Mouse (Mus musculus): ENCODE data around the gene Krba1. TPM values are rescaled to one million over a fixed set of nuclear protein-coding genes. Genes with fewer than 3 reads are reported as not detected.
A peak's percentile ranks its signal among the peaks of the same experiment; 100 is the strongest.

Gene Krba1
- total RNA-seq, 2 experiments from 2014 or later = 50.3 to 53.0 TPM

DNA sequence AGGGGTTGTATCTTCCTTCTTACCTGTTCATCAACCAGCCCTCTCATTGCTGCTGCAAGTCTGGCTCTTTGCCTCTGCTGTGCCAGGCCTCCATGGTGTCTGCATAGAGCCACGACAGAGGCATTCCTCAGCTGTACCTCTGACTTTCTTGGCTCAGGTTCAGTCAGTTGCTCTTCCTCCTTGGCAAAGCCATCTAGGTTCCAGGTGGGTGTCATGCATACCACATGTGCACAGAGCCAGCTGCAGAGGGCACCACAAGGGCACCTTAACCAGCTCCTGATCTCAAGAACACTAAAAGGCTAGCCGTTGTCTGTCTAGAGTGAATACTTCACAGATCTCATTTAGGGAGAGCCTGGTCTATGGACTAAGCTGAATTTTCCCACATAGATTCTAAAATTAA, 21.1 kb downstream of the Krba1 start:
- intact Hi-C loops (cut with DNase I) = no loop called here
- no peak for DNase-seq (ENCODE audit: extremely low spot score in 1 of 2, low spot score in 2 of 2)

DNA sequence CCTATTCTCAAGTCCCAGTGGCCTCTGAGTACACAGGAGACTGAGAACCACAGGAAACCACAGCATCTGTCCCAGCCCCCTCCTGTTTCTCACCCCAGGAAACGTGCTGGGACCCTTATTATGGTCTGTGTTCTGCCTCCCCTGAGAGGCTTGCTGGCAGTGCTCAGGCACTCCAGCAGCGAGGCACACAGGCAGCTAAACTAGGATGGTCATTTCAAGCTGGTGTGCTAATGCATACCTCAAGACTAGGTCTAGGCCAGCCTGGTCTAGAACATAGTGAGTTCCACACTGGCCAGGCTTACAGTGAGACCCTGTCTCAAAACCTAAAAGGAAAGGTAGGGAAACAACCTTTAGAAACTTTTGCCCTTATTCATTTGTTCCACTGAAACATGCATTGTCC, 25.3 kb downstream of the Krba1 start:
- intact Hi-C loops (cut with DNase I) = no loop called here
- no peak for DNase-seq (ENCODE audit: extremely low spot score in 1 of 2, low spot score in 2 of 2)

DNA sequence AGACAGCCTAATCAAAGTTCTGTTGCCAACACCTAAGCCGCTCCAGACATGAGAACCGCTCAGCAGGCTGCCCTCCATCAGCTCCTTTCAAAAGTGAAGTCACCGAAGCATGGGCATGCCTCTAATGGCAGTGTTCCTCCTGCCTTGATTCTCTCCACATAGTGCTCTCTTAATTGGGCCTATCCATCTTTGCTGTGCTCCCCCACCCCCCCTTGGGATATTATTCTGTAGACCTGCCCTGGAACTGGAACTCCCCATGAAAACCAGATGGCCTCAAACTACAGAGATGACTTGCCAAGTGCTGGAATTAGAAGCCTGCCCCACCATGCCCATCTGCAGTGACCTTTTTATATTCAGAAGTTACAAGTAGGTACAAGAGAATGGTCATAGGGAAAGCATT, 27.9 kb downstream of the Krba1 start:
- intact Hi-C loops (cut with DNase I) = no loop called here
- no peak for DNase-seq (ENCODE audit: extremely low spot score in 1 of 2, low spot score in 2 of 2)

DNA sequence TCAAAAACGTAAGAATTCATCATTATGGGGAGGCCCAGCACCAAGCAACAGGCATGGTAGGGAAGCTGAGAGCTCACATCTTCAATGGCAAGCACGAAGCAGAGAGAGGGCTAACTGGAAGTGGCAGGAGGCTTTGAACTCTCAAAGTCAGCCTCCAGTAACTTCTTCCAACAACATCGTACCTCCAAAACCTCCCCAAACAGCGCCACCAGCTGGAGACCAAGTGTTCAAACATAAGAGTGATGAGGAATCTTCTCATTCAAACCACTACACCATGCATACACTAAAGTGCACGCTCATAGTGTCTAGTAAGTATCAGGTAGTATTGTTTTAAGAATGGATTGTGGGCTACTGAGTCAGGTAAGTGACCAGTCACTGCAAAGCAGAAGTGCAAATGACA, 28.7 kb downstream of the Krba1 start:
- no peak for DNase-seq (ENCODE audit: extremely low spot score in 1 of 2, low spot score in 2 of 2)
- intact Hi-C loops (cut with DNase I) = no loop called here

DNA sequence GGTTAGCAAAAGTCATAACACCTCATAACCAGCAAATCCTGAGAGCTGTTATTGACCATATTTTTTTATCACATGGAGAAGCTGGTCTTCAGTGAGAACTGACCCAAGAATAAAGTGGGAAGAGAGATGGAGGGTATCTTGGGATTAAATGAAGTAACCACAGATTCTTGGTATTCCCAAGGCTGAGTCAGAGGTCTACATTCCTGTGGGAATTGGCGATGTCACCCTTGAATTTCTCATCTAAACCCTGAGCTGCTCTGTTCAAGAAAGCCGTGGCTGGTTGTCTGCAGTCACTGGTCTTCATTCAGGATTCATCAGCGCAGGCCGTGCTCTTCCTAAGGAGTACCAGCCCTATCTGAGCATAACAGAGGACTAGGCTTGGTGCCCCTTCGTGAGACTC, 31.6 kb downstream of the Krba1 start:
- DNase-seq (ENCODE audit: extremely low spot score in 1 of 2, low spot score in 2 of 2) = no peak
- intact Hi-C loops (cut with DNase I) = no loop called here

DNA sequence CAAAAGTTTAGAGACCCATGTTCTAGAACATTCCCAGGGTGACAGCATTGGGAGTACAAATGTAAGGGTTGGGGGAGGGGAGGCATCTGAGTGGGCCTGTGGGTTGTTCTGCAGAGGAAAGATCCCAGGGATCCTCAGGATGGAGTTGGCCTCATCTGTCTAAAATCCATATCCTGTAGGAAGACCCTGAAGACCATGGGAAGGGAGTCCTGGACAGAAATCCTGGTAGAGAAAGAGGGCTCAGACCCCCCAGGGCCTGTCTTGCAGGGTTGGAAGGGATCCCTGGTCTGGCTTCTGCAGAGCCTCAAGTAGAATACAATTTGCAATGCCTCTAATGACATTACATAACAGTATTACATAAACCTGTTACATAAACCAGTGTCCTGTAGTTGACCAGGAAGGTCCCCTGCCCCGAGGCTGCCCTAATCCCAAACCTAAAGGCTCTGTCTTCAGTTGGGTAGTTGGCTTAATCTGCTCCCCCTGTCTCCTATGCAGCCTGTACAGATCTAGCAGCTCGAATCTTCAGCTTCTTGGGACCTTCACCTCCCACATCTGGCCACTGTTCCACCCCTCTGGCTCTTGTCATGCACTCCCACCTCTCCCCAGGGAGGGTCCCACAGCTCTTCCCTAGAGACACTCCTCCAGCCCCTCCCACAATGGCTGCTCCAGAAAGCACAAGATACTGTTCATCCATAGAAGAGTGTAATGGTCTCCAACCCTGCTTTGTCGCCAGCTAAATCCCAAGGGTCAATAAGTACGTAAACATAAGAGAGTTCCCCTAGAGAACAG, 33.6 kb downstream of the Krba1 start:
- intact Hi-C loops (cut with DNase I) = no loop called here

DNA sequence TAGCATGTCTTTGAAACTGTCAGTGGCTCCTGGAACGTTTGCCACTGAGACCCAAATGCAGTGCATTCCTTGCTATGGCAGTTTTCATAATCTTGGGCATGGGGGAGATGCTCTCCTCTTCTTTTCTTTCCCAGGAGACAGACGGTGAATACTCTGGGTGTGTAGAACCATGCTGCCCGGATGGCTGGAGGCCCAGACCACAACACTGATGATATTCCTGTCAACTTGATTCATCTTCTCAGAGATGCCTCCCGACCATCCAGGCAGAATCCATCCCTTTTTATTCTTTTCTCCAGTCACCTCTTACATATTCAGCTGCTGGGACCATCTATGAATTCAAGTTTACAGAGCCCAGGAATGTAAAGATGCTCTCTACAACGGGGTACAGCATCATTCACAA, 35.4 kb downstream of the Krba1 start:
- intact Hi-C loops (cut with DNase I) = no loop called here
- DNase-seq (ENCODE audit: extremely low spot score in 1 of 2, low spot score in 2 of 2) = no peak

More for the DNA sequence above, 33.6 kb downstream of the Krba1 start:
- DNase-seq (ENCODE audit: extremely low spot score in 1 of 2, low spot score in 2 of 2) = no peak

DNA sequence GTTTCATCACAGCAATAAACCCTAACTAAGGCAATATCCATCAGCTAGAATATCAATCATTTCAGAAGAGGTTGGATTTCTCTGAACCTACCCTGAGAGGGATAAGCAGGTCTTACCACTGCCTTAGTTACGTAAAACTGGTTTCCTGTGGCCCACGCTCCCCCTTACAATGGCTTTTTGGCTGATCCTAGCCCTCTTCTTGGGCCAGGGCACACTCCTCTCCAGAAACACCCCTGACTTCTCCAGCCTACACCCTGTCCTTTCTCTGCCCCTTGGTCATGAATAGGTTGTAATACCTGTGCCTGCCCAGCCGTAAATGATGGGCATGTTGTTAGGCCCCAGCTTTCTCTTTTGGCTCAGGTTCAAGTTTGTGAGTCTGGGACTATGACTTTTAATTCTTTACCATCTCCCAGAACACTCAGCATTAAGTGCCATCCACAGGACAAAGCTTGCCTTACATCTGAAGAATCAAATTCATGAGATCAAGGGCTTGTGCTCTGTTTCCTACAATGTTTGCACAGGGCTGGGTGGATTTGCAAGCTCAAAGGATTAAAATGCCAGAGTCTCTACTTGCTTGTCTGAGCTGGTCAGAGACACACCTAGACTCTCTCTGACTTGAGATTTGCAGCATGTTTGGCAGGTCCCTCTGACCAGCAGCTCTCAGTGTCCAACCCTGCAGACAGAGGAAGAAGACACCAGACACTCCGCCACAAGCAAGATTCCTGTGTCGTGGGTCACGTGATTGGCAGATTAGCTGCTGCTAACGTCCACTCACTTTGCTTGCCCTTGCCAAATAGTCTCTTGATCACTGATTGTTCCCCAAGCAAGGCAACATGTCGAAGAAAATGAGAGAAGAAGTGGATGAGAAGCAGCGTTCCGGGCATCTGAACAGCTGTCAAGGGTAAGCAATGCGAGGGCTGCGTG, 37.8 kb downstream of the Krba1 start:
- intact Hi-C loops (cut with DNase I) = no loop called here

DNA sequence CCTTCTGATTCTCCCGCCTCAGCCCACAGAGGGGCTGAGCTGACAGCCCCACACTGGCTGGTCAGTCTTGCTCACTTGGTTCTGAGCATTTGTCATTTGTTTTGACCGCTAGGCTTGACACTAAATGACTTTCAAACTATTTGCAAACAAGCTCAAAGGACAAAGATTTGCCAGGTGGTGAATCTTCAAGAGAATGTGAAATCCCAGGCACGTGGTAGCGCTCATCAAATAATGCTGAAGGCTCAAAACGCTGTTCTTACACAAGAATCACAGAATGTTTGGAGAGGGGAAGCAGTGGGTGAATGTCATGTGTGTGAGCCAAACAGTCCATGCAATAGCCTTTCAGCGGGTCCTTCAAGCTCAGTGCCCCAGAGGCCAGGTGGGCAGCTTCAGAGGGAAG, 39.3 kb downstream of the Krba1 start:
- no peak for DNase-seq (ENCODE audit: extremely low spot score in 1 of 2, low spot score in 2 of 2)
- intact Hi-C loops (cut with DNase I) = no loop called here

More for the DNA sequence above, 37.8 kb downstream of the Krba1 start:
- no peak for DNase-seq (ENCODE audit: extremely low spot score in 1 of 2, low spot score in 2 of 2)

DNA sequence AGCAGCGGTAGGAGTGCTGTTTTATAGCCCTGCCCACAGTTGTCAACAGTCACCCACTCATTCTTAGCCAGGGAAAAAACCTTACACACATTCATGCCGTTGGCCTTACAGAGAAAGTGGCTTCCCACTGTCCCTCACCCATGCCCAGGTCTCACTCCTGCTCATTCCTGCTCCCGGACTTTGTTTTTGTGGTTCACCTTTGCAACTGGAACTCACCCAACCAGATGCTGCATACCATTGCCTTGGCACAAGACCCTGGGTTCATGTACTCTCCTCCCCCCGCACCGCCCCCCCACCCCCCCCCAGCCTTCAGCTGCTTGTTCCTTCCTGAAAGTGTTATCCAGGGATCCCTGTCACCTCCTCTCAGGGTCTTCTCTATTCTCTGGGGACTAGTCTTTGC, 39.7 kb downstream of the Krba1 start:
- intact Hi-C loops (cut with DNase I) = no loop called here
- no peak for DNase-seq (ENCODE audit: extremely low spot score in 1 of 2, low spot score in 2 of 2)

DNA sequence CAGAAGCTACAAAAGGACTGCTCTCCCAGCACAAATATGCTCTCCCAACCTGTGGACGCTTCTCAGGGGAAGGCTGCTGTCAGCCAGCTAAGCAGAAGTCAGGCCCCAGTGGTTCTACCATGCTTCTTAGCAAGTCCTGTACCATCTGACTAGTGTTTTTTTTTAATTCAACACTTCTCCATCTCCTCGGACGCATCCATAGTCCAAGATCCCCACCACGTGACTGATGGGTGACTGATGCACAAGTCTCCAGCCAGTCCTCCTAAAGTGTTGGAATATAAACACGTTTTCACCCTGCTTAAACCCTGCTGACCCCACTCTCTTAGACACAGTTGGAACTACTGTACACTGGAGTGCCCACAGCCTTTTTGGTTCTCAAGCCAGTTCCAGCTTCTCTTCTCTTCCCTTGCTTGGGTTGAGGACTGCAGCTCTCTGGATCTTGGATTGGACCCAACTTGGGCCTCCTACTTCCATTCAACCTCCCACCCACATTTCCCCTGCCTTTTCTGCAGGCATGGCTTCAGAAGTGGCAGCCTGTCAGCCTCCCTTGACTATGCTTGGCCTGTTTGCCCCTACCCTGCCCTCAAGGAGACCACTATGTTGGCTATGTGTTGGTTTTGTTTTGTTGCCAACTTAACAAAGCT, 40.4 kb downstream of the Krba1 start:
- DNase-seq (ENCODE audit: extremely low spot score in 1 of 2, low spot score in 2 of 2) = no peak
- intact Hi-C loops (cut with DNase I) = no loop called here

DNA sequence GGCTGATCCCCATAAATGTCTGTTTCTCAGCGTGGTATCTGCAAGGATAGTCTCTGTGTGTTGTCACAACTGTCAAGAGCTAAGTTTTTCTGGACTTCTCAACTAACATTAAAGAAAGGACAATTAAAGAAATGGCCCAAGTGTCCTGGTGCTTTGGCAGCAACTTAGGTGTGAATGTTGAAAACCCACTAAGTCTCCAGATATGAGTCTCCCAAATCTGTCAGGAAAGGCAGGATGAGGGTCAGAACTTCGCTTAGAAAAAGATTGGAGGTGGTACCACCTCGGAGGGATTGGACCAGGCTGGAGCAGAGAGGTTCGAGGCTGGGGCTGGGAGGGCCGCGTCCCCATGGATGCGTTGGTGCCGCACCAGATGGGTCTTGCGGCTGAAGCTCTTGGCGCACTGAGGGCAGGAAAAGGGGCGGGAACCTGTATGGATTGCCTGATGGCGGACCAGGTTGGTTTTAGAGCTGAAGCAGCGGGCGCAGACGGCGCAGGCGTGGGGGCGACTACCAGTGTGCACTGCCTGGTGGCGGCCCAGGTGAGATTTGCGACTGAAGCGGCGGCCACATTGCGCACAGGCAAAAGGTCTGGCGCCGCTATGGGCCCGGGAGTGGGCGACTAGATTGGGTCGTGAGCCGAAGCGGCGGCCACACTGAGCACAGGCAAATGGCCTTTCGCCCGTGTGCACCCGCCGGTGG, 42.4 kb downstream of the Krba1 start:
- DNase-seq (ENCODE audit: extremely low spot score in 1 of 2, low spot score in 2 of 2) = no peak

DNA sequence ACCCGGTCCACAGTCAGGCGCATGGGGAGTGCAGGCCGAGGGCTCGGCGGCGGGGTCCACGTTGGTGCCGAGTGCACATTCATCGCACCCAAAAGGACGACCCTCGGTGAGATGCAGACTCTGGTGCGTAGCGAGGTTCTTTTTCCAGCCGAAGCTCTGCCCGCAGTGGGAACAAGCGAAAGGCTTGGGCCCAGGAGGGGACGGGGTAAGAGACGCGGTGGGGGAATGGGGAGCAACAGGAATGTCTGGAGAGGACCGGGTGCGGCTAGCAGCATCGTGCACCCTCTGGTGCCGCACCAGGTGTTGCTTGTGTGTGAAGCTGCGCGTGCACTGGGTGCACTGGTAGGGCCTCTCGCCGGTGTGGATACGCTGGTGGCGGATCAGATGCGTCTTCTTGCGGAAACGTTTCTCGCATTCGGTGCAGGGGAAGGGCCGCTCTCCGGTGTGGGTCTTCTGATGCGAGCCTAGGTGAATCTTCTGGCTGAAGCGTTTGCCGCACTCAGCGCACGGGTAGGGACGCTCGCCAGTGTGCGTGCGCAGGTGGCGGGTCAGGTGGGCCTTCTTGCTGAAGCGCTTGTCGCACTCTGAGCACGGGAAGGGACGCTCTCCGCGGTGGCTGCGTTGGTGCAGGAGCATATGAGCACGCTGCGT, 43.2 kb downstream of the Krba1 start:
- no peak for DNase-seq (ENCODE audit: extremely low spot score in 1 of 2, low spot score in 2 of 2)

More for the DNA sequence above, 42.4 kb downstream of the Krba1 start:
- intact Hi-C loops (cut with DNase I) = no loop called here

DNA sequence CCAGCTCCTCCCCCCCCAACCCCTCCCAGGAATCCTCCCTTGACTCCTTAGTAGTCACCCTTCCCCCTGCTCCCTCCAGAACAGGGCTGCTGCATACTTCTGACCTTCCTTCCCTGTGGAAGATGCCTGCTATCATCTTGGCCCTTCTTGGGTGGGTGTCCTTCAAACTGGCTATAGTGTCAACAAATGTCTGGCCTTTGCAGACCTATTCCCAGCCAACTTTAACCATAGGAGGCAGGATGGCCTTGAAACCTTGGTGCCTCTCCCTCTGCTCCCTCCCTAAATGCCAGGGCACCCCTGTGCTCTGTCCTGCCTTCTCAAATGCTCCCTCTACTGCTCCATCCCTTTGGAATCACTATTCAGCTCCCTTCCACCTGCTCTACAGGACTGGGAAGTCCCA, 44.3 kb downstream of the Krba1 start:
- intact Hi-C loops (cut with DNase I) = no loop called here
- no peak for DNase-seq (ENCODE audit: extremely low spot score in 1 of 2, low spot score in 2 of 2)

More for the DNA sequence above, 43.2 kb downstream of the Krba1 start:
- intact Hi-C loops (cut with DNase I) = no loop called here

DNA sequence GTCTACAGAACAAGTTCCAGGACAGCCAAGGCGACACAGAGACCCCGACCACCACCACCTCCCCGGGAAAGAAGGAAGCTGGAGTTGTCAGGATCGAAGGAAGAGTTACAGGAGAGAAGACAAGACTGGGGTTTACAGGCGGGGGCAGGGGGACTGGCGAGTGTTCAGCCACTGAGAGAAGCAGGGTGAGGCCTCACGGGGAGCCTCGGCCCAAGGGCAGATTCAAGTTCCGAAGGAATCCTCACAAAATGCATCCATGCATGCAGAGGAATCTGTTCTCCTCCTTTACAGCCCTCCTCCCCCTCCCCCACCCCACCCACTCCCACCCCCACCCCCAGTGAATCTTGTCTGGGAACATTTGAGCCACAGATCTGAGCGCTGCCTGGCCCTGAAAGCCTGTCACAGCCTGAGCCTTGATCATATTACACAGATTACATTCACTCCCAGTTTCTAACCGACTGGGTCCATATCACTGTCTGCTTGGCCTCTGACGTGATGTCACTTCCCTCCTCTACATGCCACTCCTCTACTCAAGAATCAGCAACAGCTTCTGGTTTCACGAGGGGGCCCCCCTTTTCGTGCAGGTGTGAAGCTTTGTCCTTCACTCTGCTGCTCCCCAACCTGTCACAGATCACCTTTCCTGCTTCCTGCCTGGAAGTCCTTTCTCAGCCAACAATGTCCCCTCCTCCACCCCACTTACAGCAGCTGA, 45.1 kb downstream of the Krba1 start:
- no peak for DNase-seq (ENCODE audit: extremely low spot score in 1 of 2, low spot score in 2 of 2)
- intact Hi-C loops (cut with DNase I) = no loop called here

DNA sequence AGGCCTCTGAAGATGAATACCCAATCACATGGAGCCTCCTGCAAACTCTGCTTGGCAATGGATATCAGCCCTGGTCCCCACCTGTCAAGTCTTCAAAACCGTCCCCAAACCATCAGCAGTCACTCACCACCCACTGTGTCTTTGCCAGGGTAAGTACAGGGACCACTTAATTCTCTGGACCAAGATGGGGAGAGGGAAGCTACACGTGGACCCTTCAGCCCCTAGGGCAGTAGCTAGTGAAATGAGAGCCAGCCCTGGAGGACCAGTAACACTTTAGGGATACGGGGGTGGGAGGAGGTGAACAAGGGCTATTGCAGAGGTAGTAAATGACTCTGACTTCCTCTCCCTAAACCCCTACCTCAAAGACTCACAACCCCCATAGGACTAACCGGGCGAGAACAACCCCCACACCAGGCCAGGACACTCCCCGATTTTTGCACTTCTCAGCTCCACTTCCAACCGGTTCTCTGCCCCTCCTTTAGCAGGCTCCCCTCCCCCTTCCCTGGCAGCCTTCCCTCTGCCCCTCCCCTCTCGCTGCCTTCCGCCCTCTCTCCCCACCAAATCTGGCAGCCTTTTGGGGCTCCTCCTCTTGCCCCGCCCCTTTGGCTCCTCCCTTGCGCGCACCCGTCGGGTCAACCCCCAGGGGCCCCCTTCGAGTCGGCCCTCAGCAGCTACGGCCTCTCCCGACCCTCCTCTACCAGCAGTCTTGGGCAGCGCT, 48.4 kb downstream of the Krba1 start:
- intact Hi-C loops (cut with DNase I) = loop anchor here (2.0 kb wide), 1 partner anchor 61 kb away; no protein-coding TSS in a partner anchor
- peak; percentile 88 to 97 for DNase-seq (ENCODE audit: extremely low spot score in 1 of 2, low spot score in 2 of 2)
